ENCODE assay signal across 17 mouse cellular contexts in the genomic region with DNA sequence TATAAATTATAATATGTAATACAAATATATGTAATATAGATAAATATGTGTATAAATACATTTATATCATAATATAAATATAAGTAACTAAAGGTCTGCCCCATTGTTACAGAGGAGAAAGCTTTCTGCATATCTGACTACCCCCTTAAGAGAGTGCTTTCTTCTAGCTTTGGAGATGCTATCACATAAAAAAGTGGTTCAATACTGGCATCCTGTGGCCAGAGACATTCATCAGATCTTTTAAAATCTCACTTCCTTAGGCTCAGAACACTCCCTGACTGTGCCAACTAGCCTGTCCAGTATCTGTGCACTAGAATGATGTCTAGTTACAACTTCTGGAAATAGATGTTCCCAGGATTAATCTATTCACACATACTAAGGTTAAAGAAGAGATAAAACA.
DNase-seq lines count a peak whose midpoint lies in the region; ATAC-seq and TF ChIP-seq lines count a peak whose summit lies in the region.
"Had no signal": no experiment of that assay in that cellular context is flagged by ENCODE, and none has a peak within 500 bp of the region (broad histone marks: within the 10 kb centered on the region; RNA-seq: fewer than 3 reads in every experiment).

No protein-coding gene starts in this region.

- no peak for DNase-seq in forebrain, embryonic 11.5 days (ENCODE audit: low spot score)
- DNase-seq in kidney, postnatal 0 days (ENCODE audit: low spot score) = peak; percentile 39
- no peak for DNase-seq in neural tube, embryonic 10.5 days (ENCODE audit: extremely low spot score, low spot score)
- no peak for DNase-seq in spleen, adult 12 weeks (ENCODE audit: low spot score)
- no peak for DNase-seq in kidney, adult 11 months
- DNase-seq: adrenal gland, postnatal 10 days; cerebellum, adult 2 months; heart, postnatal 10 days; lung, postnatal 36 days; right cerebral cortex, postnatal 14 days; thymus, postnatal 25 days had no signal

- no peaks in the 10 kb centered on the region for H3K36me3 ChIP-seq in forebrain, embryonic 15.5 days
- H3K36me3 ChIP-seq in forebrain, embryonic 11.5 days (ENCODE audit: control insufficient read depth, insufficient read depth, low read length) = no peaks in the 10 kb centered on the region
- H3K36me3 ChIP-seq in kidney, postnatal 0 days (ENCODE audit: insufficient read depth, low read length) = no peaks in the 10 kb centered on the region
- no peaks in the 10 kb centered on the region for H3K36me3 ChIP-seq in kidney, embryonic 15.5 days
- H3K36me3 ChIP-seq in neural tube, embryonic 14.5 days (ENCODE audit: control insufficient read depth, insufficient read depth, low read length) = no peaks in the 10 kb centered on the region
- H3K36me3 ChIP-seq: heart, embryonic 10.5 days; liver, embryonic 15.5 days had no signal

- no peak overlapping the region for H3K9ac ChIP-seq in forebrain, embryonic 15.5 days (replicated peaks)
- H3K9ac ChIP-seq in forebrain, embryonic 11.5 days (ENCODE audit: low read length) = no peak overlapping the region
- H3K9ac ChIP-seq in kidney, postnatal 0 days (ENCODE audit: low read depth, low read length) = no peak overlapping the region
- no peak overlapping the region for H3K9ac ChIP-seq in kidney, embryonic 15.5 days
- no peak overlapping the region for H3K9ac ChIP-seq in neural tube, embryonic 14.5 days (replicated peaks; ENCODE audit: low read depth, low read length)
- H3K9ac ChIP-seq: liver, embryonic 15.5 days had no signal

- no peak overlapping the region for H3K4me3 ChIP-seq in forebrain, embryonic 15.5 days
- H3K4me3 ChIP-seq in forebrain, embryonic 11.5 days (ENCODE audit: low read depth, low read length) = no peak overlapping the region
- H3K4me3 ChIP-seq in kidney, postnatal 0 days (replicated peaks; ENCODE audit: low read depth, low read length) = no peak overlapping the region
- H3K4me3 ChIP-seq in kidney, embryonic 15.5 days (replicated peaks) = no peak overlapping the region
- H3K4me3 ChIP-seq in neural tube, embryonic 14.5 days (ENCODE audit: low read depth, low read length) = no peak overlapping the region
- H3K4me3 ChIP-seq: heart, embryonic 10.5 days; liver, embryonic 15.5 days had no signal

- peak; percentile 37; the same call in 1 of the 2 replicates for TF ChIP-seq CTCF in kidney, postnatal 0 days (IDR thresholded peaks at IDR 0.05; ENCODE audit: low read depth)

- no peaks in the 10 kb centered on the region for H3K27me3 ChIP-seq in forebrain, embryonic 15.5 days
- H3K27me3 ChIP-seq in forebrain, embryonic 11.5 days (ENCODE audit: control insufficient read depth, insufficient read depth, low read length) = no peaks in the 10 kb centered on the region
- H3K27me3 ChIP-seq in kidney, postnatal 0 days (ENCODE audit: insufficient read depth, low read length) = no peaks in the 10 kb centered on the region
- H3K27me3 ChIP-seq in kidney, embryonic 15.5 days = no peaks in the 10 kb centered on the region
- H3K27me3 ChIP-seq in neural tube, embryonic 14.5 days (ENCODE audit: control insufficient read depth, insufficient read depth, low read length) = no peaks in the 10 kb centered on the region
- H3K27me3 ChIP-seq: liver, embryonic 15.5 days had no signal

- no peak overlapping the region for H3K4me2 ChIP-seq in forebrain, embryonic 15.5 days (replicated peaks)
- no peak overlapping the region for H3K4me2 ChIP-seq in forebrain, embryonic 11.5 days (ENCODE audit: low read depth, low read length, severe bottlenecking)
- no peak overlapping the region for H3K4me2 ChIP-seq in kidney, postnatal 0 days (ENCODE audit: low read length)
- no peak overlapping the region for H3K4me2 ChIP-seq in kidney, embryonic 15.5 days
- no peak overlapping the region for H3K4me2 ChIP-seq in neural tube, embryonic 14.5 days (ENCODE audit: low read depth, low read length)
- H3K4me2 ChIP-seq: liver, embryonic 15.5 days had no signal

- no peaks in the 10 kb centered on the region for H3K9me3 ChIP-seq in forebrain, embryonic 15.5 days
- H3K9me3 ChIP-seq in forebrain, embryonic 11.5 days (ENCODE audit: control insufficient read depth, low read length) = no peaks in the 10 kb centered on the region
- H3K9me3 ChIP-seq in kidney, postnatal 0 days (replicated peaks; ENCODE audit: low read length) = no peaks in the 10 kb centered on the region
- no peaks in the 10 kb centered on the region for H3K9me3 ChIP-seq in kidney, embryonic 15.5 days (replicated peaks)
- no peaks in the 10 kb centered on the region for H3K9me3 ChIP-seq in neural tube, embryonic 14.5 days (ENCODE audit: control insufficient read depth, low read length)
- H3K9me3 ChIP-seq: heart, embryonic 10.5 days; liver, embryonic 15.5 days had no signal

- H3K27ac ChIP-seq in forebrain, embryonic 15.5 days (replicated peaks) = no peak overlapping the region
- H3K27ac ChIP-seq in forebrain, embryonic 11.5 days (ENCODE audit: low read depth, low read length) = no peak overlapping the region
- no peak overlapping the region for H3K27ac ChIP-seq in kidney, postnatal 0 days
- H3K27ac ChIP-seq in kidney, embryonic 15.5 days = no peak overlapping the region
- no peak overlapping the region for H3K27ac ChIP-seq in neural tube, embryonic 14.5 days (ENCODE audit: low read depth, low read length)
- H3K27ac ChIP-seq: heart, embryonic 10.5 days; liver, embryonic 15.5 days had no signal

- ATAC-seq in forebrain, embryonic 15.5 days (replicated peaks) = 0 out of 2 replicates have a peak, but pooled peaks have one; percentile 43
- ATAC-seq in forebrain, embryonic 11.5 days (replicated peaks; ENCODE audit: low FRiP score) = no peak
- no peak for ATAC-seq in kidney, postnatal 0 days (replicated peaks; ENCODE audit: low FRiP score, low read depth)
- no peak for ATAC-seq in kidney, embryonic 15.5 days (replicated peaks; ENCODE audit: low FRiP score)
- peak; percentile 49; the same call in 1 of the 2 replicates for ATAC-seq in neural tube, embryonic 14.5 days (ENCODE audit: low read depth)
- ATAC-seq: inflammation-experienced regulatory T-cells, adult 6 months had no signal

- H3K4me1 ChIP-seq in forebrain, embryonic 15.5 days = no peaks in the 10 kb centered on the region
- H3K4me1 ChIP-seq in forebrain, embryonic 11.5 days (replicated peaks; ENCODE audit: control insufficient read depth, insufficient read depth, low read length) = no peaks in the 10 kb centered on the region
- H3K4me1 ChIP-seq in kidney, postnatal 0 days (replicated peaks; ENCODE audit: insufficient read depth, low read length) = no peaks in the 10 kb centered on the region
- no peaks in the 10 kb centered on the region for H3K4me1 ChIP-seq in kidney, embryonic 15.5 days
- no peaks in the 10 kb centered on the region for H3K4me1 ChIP-seq in neural tube, embryonic 14.5 days (ENCODE audit: control insufficient read depth, insufficient read depth, low read length)
- H3K4me1 ChIP-seq: heart, embryonic 10.5 days; liver, embryonic 15.5 days had no signal

Comparison
In these comparisons a context has a peak if more than half of its experiments do, and no peak if none do; other contexts are left out.
1. ATAC-seq: peak in forebrain, embryonic 15.5 days (single experiment) and neural tube, embryonic 14.5 days (single experiment); none in forebrain, embryonic 11.5 days (single experiment), kidney, postnatal 0 days (single experiment) and kidney, embryonic 15.5 days (single experiment).